21 mouse cellular contexts compared by ENCODE assay signal in genomic region chr1:167553959-167554526, GRCm38 (mm10). TPM values are rescaled to one million over a fixed set of nuclear protein-coding genes. Genes with fewer than 3 reads are reported as not detected.
A peak's percentile ranks its signal among the peaks of the same experiment; 100 is the strongest.
DNase-seq lines count a peak whose midpoint lies in the region; ATAC-seq and TF ChIP-seq lines count a peak whose summit lies in the region.
"Had no signal": no experiment of that assay in that cellular context is flagged by ENCODE, and none has a peak within 500 bp of the region (broad histone marks: within the 10 kb centered on the region; RNA-seq: fewer than 3 reads in every experiment).

No protein-coding gene starts in this region.

- 45% methylated on average over 6 of the region's 6 CpGs for WGBS in lung, embryonic 16.5 days
- WGBS in midbrain, postnatal 0 days, result 46% methylated on average over 6 of the region's 6 CpGs
- 81% methylated on average over 6 of the region's 6 CpGs for WGBS in midbrain, embryonic 10.5 days

- TF ChIP-seq CTCF in midbrain, postnatal 0 days (IDR thresholded peaks at IDR 0.05), result no peak

- no peaks in the 10 kb centered on the region for H3K27me3 ChIP-seq in lung, embryonic 16.5 days (ENCODE audit: control insufficient read depth, insufficient read depth, low read depth, low read length)
- no peaks in the 10 kb centered on the region for H3K27me3 ChIP-seq in midbrain, postnatal 0 days (ENCODE audit: insufficient read depth, low read length)
- H3K27me3 ChIP-seq in midbrain, embryonic 10.5 days (ENCODE audit: low read depth, poor library complexity, severe bottlenecking), result no peaks in the 10 kb centered on the region; the same call in 1 of the 2 replicates
- H3K27me3 ChIP-seq: heart, embryonic 12.5 days had no signal

- H3K36me3 ChIP-seq in lung, embryonic 16.5 days (ENCODE audit: control insufficient read depth, insufficient read depth, low read length), result no peaks in the 10 kb centered on the region
- no peaks in the 10 kb centered on the region for H3K36me3 ChIP-seq in midbrain, postnatal 0 days (ENCODE audit: insufficient read depth, low read length)
- H3K36me3 ChIP-seq in midbrain, embryonic 10.5 days, result no peaks in the 10 kb centered on the region
- H3K36me3 ChIP-seq: embryonic facial prominence, embryonic 10.5 days; heart, embryonic 12.5 days; hindbrain, embryonic 10.5 days had no signal

- peaks cover 10% of the 10 kb centered on the region for H3K4me1 ChIP-seq in lung, embryonic 16.5 days (replicated peaks; ENCODE audit: control insufficient read depth, insufficient read depth, low read length)
- no peaks in the 10 kb centered on the region for H3K4me1 ChIP-seq in midbrain, postnatal 0 days (ENCODE audit: insufficient read depth, low read length)
- peaks cover 9% of the 10 kb centered on the region; the same call in 1 of the 2 replicates for H3K4me1 ChIP-seq in midbrain, embryonic 10.5 days

- no peak overlapping the region for H3K27ac ChIP-seq in lung, embryonic 16.5 days (ENCODE audit: low read length)
- no peak overlapping the region for H3K27ac ChIP-seq in midbrain, postnatal 0 days (ENCODE audit: low read depth, low read length)
- no peak overlapping the region for H3K27ac ChIP-seq in midbrain, embryonic 10.5 days (replicated peaks)
- H3K27ac ChIP-seq: embryonic facial prominence, embryonic 10.5 days; heart, adult 2 months; hindbrain, embryonic 10.5 days had no signal

- no peak overlapping the region for H3K4me3 ChIP-seq in lung, embryonic 16.5 days (ENCODE audit: low read length)
- H3K4me3 ChIP-seq in midbrain, postnatal 0 days (ENCODE audit: low read depth, low read length), result no peak overlapping the region
- H3K4me3 ChIP-seq in midbrain, embryonic 10.5 days, result no peak overlapping the region
- H3K4me3 ChIP-seq: embryonic facial prominence, embryonic 10.5 days; heart, adult 2 months; heart, embryonic 12.5 days; hindbrain, embryonic 10.5 days had no signal

- no peak overlapping the region for H3K9ac ChIP-seq in lung, embryonic 16.5 days (ENCODE audit: low read length)
- no peak overlapping the region for H3K9ac ChIP-seq in midbrain, postnatal 0 days (replicated peaks; ENCODE audit: low read length, poor library complexity, severe bottlenecking)
- H3K9ac ChIP-seq: heart, embryonic 12.5 days had no signal

- peak; percentile 61 for DNase-seq in heart, adult 11 months
- DNase-seq in heart, adult 9 months (ENCODE audit: low spot score in 2 of 2), result no peak
- no peak for DNase-seq in lung, postnatal 36 days
- peak; percentile 31 for DNase-seq in midbrain, postnatal 0 days (ENCODE audit: low spot score)
- DNase-seq in midbrain, embryonic 10.5 days (ENCODE audit: low spot score), result no peak
- DNase-seq in spleen, postnatal 36 days (ENCODE audit: low spot score in 2 of 2), result no peak
- no peak for DNase-seq in cerebellum, postnatal 36 days
- DNase-seq: adrenal gland, postnatal 14 days; cerebellum, adult 11-12 months; cerebellum, adult 9-10 months; cerebellum, postnatal 25 days; gastrocnemius, postnatal 36 days; heart, adult 2 months had no signal

- ATAC-seq in lung, embryonic 16.5 days (ENCODE audit: low read depth), result 0 out of 2 replicates have a peak, but pooled peaks have one; percentile 16
- no peak for ATAC-seq in midbrain, postnatal 0 days (ENCODE audit: low FRiP score)
- ATAC-seq: activated CD4-positive, CD25-positive, alpha-beta regulatory T cell, adult 4 months; forebrain, embryonic 14.5 days had no signal

- no peak overlapping the region for H3K4me2 ChIP-seq in lung, embryonic 16.5 days (ENCODE audit: low read depth, low read length)
- H3K4me2 ChIP-seq in midbrain, postnatal 0 days (ENCODE audit: low read depth, low read length, poor library complexity, severe bottlenecking), result no peak overlapping the region
- H3K4me2 ChIP-seq: heart, embryonic 12.5 days had no signal

- H3K9me3 ChIP-seq in lung, embryonic 16.5 days (ENCODE audit: control insufficient read depth, low read length), result no peaks in the 10 kb centered on the region
- H3K9me3 ChIP-seq in midbrain, postnatal 0 days (ENCODE audit: low read length), result no peaks in the 10 kb centered on the region
- H3K9me3 ChIP-seq in midbrain, embryonic 10.5 days (replicated peaks), result no peaks in the 10 kb centered on the region
- H3K9me3 ChIP-seq: embryonic facial prominence, embryonic 10.5 days; heart, embryonic 12.5 days; hindbrain, embryonic 10.5 days had no signal

RNA-seq across cellular contexts. Expression of gene Rxrg, which starts 44.1 kb away (rescaled TPM):
- polyA plus RNA-seq in lung, embryonic 16.5 days (2015; fragmentation: Nextera tagmentation; extraction: Ambion mirVana), result 0.67 and 0.91 TPM in 2 replicates
- total RNA-seq in midbrain, postnatal 0 days (2014; rRNA removed), result 11.2 and 11.4 TPM in 2 replicates
- 12.8 and 13.8 TPM in 2 replicates for polyA plus RNA-seq in midbrain, postnatal 0 days (2015; fragmentation: Nextera tagmentation; extraction: Ambion mirVana)
- polyA plus RNA-seq in midbrain, embryonic 10.5 days (2016; fragmentation: Nextera tagmentation; extraction: Ambion mirVana), result 2.2 and 3.2 TPM in 2 replicates
- total RNA-seq: MEL had no signal
- polyA plus RNA-seq: activated CD4-positive, CD25-positive, alpha-beta regulatory T cell, adult 4 months; C2C12 had no signal

Comparison
In these comparisons a context has a peak if more than half of its experiments do, and no peak if none do; other contexts are left out.
1. DNase-seq: peak in heart, adult 11 months (single experiment) and midbrain, postnatal 0 days (single experiment); none in heart, adult 9 months (0 of 2), lung, postnatal 36 days (single experiment), midbrain, embryonic 10.5 days (single experiment), spleen, postnatal 36 days (0 of 2) and cerebellum, postnatal 36 days (0 of 2).